Mouse (Mus musculus): ENCODE data around the gene Rgl2. TPM values are rescaled to one million over a fixed set of nuclear protein-coding genes. Genes with fewer than 3 reads are reported as not detected.

Gene Rgl2
- total RNA-seq, 2 experiments from 2014 or later: 38.2 to 44.6 TPM

Small RNA genes within 50 kb of the gene (microRNA-seq; reads per million reads assigned to microRNA genes)
- not detected for gene Gm27740

Other genes starting within 250 kb of the Rgl2 start
- 100 to 1,000 TPM in 1 of 2 experiments, 10 to 100 TPM in 1; 89.2 to 106 TPM for gene Hnrnpm, start 242.7 kb upstream of the Rgl2 start, total RNA-seq (2021)
- 100 to 1,000 TPM; 143 to 160 TPM for gene March2, start 210.9 kb upstream of the Rgl2 start, total RNA-seq (2021)
- 100 to 1,000 TPM; 239 to 261 TPM for gene Rab11b, start 169.0 kb upstream of the Rgl2 start, total RNA-seq (2021)
- 10 to 100 TPM in 1 of 2 experiments, 1 to 10 TPM in 1; 8.4 to 21.7 TPM for gene Angptl4, start 147.7 kb upstream of the Rgl2 start, total RNA-seq (2021)
- 10 to 100 TPM; 55.0 to 69.3 TPM for gene Kank3, start 119.0 kb upstream of the Rgl2 start, total RNA-seq (2021)
- 100 to 1,000 TPM; 707 to 763 TPM for gene Rps28, start 105.0 kb upstream of the Rgl2 start, total RNA-seq (2021)
- gene Ndufa7, start 105.0 kb upstream of the Rgl2 start, total RNA-seq (2021): 100 to 1,000 TPM; 599 to 648 TPM
- gene Cd320, start 86.5 kb upstream of the Rgl2 start, total RNA-seq (2021): 10 to 100 TPM; 30.6 to 31.9 TPM
- not detected for gene Gm7029, start 55.7 kb upstream of the Rgl2 start, total RNA-seq (2021)
- 1 to 10 TPM; 1.4 to 1.8 TPM for gene Kifc1, start 38.9 kb upstream of the Rgl2 start, total RNA-seq (2021)
- gene Platr17, start 24.4 kb upstream of the Rgl2 start, total RNA-seq (2021): not detected
- gene Daxx, start 20.1 kb upstream of the Rgl2 start, total RNA-seq (2021): 10 to 100 TPM; 14.3 to 17.5 TPM
- 100 to 1,000 TPM in 1 of 2 experiments, 10 to 100 TPM in 1; 93.5 to 104 TPM for gene Tapbp, start 13.6 kb upstream of the Rgl2 start, total RNA-seq (2021)
- 10 to 100 TPM; 15.5 to 19.4 TPM for gene Zbtb22, start 13.6 kb upstream of the Rgl2 start, total RNA-seq (2021)
- gene Pfdn6, start 10.8 kb downstream of the Rgl2 start, total RNA-seq (2021): 10 to 100 TPM; 70.7 to 77.3 TPM
- gene Wdr46, start 11.1 kb downstream of the Rgl2 start, total RNA-seq (2021): 10 to 100 TPM in 1 of 2 experiments, 1 to 10 TPM in 1; 9.3 to 10.2 TPM
- 1 to 10 TPM; 1.7 to 1.9 TPM for gene B3galt4, start 21.9 kb downstream of the Rgl2 start, total RNA-seq (2021)
- 10 to 100 TPM; 39.2 to 39.4 TPM for gene Vps52, start 26.3 kb downstream of the Rgl2 start, total RNA-seq (2021)
- 100 to 1,000 TPM; 408 to 435 TPM for gene Rps18, start 26.5 kb downstream of the Rgl2 start, total RNA-seq (2021)
- gene H2-K1, start 70.8 kb downstream of the Rgl2 start, total RNA-seq (2021): 10 to 100 TPM; 59.9 to 88.2 TPM
- gene Ring1, start 95.1 kb downstream of the Rgl2 start, total RNA-seq (2021): 10 to 100 TPM; 12.6 to 13.2 TPM
- 100 to 1,000 TPM in 1 of 2 experiments, 10 to 100 TPM in 1; 98.1 to 100 TPM for gene H2-Ke6, start 98.5 kb downstream of the Rgl2 start, total RNA-seq (2021)
- gene Slc39a7, start 102.1 kb downstream of the Rgl2 start, total RNA-seq (2021): 10 to 100 TPM; 60.4 to 61.3 TPM
- gene Rxrb, start 102.3 kb downstream of the Rgl2 start, total RNA-seq (2021): 10 to 100 TPM; 40.5 to 42.1 TPM
- gene Col11a2, start 109.9 kb downstream of the Rgl2 start, total RNA-seq (2021): 1 to 10 TPM; 1.1 to 2.2 TPM
- not detected for gene H2-Oa, start 162.8 kb downstream of the Rgl2 start, total RNA-seq (2021)
- 1 to 10 TPM; 3.7 to 4.5 TPM for gene H2-DMa, start 190.0 kb downstream of the Rgl2 start, total RNA-seq (2021)
- 10 to 100 TPM; 72.9 to 75.8 TPM for gene Brd2, start 193.1 kb downstream of the Rgl2 start, total RNA-seq (2021)
- 1 to 10 TPM in 1 of 2 experiments, under 1 TPM in 1; 0.91 to 1.6 TPM for gene H2-DMb2, start 213.8 kb downstream of the Rgl2 start, total RNA-seq (2021)
- 1 to 10 TPM; 1.1 to 1.3 TPM for gene H2-DMb1, start 223.5 kb downstream of the Rgl2 start, total RNA-seq (2021)

All from heart, postnatal 25 days (tissue).